Mouse (Mus musculus) inflammation-experienced regulatory T-cells (primary cell): ENCODE data around the gene Fam133b. TPM values are rescaled to one million over a fixed set of nuclear protein-coding genes. Genes with fewer than 3 reads are reported as not detected.

Source experiments
- polyA plus RNA-seq, 2 experiments: library from polyadenylated mRNA; unstranded; fragments of 100-300 nt; shearing (Covaris generic); gene quantifications; one replicate each; pipeline ENCODE4 v1.2.1; 2017

Fam133b gene
- polyA plus RNA-seq = 10 to 100 TPM; 27.6 to 38.5 TPM

DNA sequence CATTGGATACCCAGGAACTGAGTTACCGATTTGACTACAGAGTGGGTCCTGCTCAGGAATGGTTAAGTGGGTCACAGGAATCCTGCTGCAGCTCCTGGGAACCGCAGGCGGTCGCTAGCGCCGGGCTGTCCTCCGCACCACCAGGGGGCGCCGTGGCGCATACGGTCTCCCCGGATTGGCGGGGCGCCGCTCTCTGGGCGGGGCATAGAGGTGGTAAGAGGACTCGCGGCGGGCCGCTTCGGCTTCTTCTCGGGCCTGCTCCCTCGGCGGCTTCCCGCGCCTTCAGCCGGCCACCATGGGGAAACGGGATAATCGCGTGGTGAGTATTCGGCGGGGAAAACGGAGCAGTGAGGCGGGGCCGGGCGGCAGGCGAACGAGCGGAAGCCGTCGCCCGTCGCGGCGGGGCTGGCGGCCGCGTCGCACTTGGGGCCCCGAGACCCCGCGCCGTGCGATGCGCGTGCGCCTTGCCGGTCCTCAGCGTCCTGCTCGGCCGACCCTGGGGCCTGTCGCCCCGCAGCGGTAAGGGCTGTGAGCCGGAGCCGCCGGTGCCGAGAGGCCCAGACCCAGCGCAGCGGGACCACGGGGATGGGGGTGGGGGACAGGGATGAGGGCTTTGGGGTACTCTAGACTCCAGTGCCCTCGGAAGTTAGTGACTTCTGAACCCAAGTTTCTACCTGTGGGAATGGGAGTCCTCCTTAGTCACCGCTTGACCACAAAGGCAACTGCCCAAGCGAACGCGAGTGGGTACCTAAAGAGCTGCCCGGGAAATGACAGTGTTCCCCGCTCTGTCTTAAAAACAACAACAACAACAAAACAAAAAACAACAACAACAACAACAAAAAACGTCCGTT is at the start of gene Fam133b:
Gene Fam133b (plus strand): TSS at position 205 of the 851 bp plus-strand sequence.

DNA sequence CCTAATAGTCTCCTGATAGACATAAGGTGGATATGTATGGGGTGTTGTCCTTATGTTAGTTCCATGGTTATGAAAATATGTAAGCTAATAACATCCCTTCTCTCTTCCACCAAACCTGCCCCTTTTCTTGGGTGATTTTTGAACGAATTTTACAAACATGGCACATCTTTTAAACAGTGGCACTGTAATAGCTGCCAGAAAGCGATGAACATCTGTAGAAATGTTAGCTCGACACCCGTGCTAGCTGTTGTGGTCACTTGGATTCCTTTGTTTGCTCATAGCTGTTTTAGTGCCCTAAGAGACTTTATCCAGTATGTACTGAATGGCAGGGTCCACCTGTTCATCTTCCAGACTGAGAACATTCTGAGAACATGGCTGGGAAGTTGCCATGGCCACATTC is 27.6 kb downstream of the Fam133b start, which contains the start of gene 1700109H08Rik:
Gene 1700109H08Rik (plus strand): TSS at position 301 of the 400 bp plus-strand sequence.

GRCm38 (mm10) chr5:3595693-3596398 is 52.2 kb downstream of the Fam133b start, which contains the start of gene Pex1:
Gene Pex1 (plus strand): TSS chr5:3596066.

GRCm38 (mm10) chr5:3596399-3596766 is 52.8 kb downstream of the Fam133b start, which contains the start of gene Rbm48:
Gene Rbm48 (minus strand): TSS chr5:3596585.

Other genes starting within 250 kb of the Fam133b start
- 10 to 100 TPM; 39.2 to 42.9 TPM for gene Cdk6, start 202.3 kb upstream of the Fam133b start, polyA plus RNA-seq
- 1 to 10 TPM; 5.1 to 5.2 TPM for gene 1700109H08Rik, start 27.7 kb downstream of the Fam133b start, polyA plus RNA-seq
- 10 to 100 TPM; 12.2 to 13.0 TPM for gene Pex1, start 52.2 kb downstream of the Fam133b start, polyA plus RNA-seq
- 10 to 100 TPM; 31.2 to 38.3 TPM for gene Rbm48, start 52.8 kb downstream of the Fam133b start, polyA plus RNA-seq
- 1 to 10 TPM in 1 of 2 experiments, not detected in 1; 1.6 TPM for gene Tmbim7, start 107.3 kb downstream of the Fam133b start, polyA plus RNA-seq
- 10 to 100 TPM; 20.7 to 28.1 TPM for gene Gatad1, start 113.4 kb downstream of the Fam133b start, polyA plus RNA-seq